Mouse (Mus musculus) testis, postnatal 10 days (tissue): Measurements from ENCODE around the gene C87499.
A peak's percentile ranks its signal among the peaks of the same experiment; 100 is the strongest.

Experiments used
- DNase-seq: peaks from one replicate; pipeline ENCODE4 v3.0.0; 2021; ENCODE audit warnings: low spot score

C87499 gene

DNA sequence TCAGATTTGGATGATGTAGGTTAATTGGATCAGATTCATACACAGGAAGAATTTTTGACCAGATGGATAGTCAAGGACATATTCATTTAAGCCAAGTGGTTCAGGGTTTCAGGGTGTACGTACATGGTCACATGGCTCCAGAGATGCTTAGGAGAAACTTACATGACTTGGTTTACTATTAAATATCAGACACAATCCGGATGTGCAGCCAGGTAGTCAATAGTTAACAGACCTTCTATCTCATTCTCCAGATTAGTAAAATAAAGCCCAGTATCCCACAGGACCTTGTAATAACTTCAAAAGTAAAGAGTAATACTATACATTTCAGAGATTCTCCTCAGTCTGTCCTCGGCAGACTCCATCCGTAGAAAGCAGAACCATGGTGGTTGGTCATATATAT is at the start of gene C87499:
Gene C87499 (minus strand): TSS at position 101 of the 400 bp plus-strand sequence.
- no peak for DNase-seq

DNA sequence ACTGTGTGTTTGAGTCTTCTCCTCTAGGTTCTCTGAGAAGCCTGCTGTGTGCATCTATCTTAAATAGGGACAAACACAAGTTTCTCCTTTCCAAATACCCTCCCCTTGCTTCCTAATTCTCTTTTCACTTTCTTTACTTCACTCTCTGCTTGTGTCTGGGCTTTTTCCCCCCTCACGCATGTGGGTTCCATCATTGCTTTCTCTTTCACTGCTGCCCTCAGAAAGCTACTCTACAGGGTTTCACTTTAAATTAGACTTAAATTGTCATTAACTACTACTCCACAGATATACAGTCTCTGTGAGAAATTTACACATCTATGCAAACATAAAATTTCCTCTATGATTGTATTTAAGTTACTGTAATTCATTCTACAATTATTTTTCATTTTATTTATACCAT is 49.6 kb upstream of the C87499 start, which contains the start of gene Ifna2:
Gene Ifna2 (minus strand): TSS at position 101 of the 400 bp plus-strand sequence.
- no peak for DNase-seq

- DNase-seq: no peak
Measured at GRCm38 (mm10) chr4:88681353-88681752, 47.1 kb upstream of the C87499 start.

DNA sequence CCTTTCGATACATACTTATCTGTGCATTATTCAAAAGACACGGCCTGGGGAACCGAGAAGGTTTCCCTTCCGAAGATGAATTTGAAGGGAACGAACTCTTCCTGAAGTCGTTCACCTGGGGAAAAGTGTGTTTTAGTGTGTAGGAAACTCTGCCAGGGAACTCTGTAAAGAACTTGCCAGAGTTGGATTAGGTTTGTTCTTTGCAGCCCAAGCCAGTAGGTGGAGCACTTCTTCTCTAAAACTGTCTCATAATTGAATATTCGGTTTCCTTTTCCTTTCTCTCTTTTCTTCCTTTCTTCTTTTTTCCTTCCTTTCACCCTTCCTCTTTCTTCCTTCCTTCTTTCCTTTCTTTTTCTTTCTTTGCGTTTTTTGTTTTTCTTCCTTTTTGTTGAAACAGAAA is 46.2 kb upstream of the C87499 start:
- no peak for DNase-seq

DNA sequence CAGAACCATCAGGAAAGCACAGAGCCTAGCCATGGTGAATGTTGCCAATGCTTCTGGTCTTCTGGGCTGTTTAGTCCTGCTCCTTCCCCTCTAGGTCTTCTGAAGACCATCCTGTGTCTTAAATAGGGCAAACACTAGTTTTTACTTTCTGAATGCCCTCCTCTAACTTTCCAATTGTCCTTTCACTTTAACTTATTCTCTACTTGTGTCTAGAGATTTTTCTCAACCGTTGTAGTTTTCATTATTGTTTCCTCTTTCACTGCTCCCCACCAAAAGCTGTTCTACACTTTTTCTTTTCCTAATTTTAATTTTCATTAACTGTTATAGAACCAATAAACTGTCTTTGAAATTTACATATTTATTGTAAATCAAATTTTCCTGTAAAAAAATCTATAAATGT is 42.6 kb upstream of the C87499 start, which contains the start of gene Ifna16:
Gene Ifna16 (minus strand): TSS at position 101 of the 400 bp plus-strand sequence.
- no peak for DNase-seq

DNA sequence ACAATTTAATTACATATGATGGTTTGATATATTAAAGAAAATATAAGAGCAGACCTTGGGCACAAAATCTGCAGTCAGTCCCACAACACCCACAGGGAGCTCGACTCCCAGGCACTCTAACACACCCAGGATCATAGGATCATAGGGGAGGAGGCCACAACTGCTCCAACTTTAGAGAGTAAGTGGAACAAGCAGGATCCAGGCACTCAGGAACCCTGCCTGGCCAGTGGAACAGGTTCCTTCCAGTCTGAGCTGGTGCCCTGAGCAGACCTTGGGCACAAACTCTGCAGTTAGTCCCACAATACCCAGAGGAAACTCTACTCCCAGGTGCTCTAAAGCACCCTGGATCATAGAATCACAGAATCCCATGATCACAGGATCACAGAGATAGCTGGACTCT is 21.2 kb upstream of the C87499 start:
- DNase-seq: no peak

GRCm38 (mm10) chr4:88653644-88654043 is 19.4 kb upstream of the C87499 start:
- no peak for DNase-seq

DNA sequence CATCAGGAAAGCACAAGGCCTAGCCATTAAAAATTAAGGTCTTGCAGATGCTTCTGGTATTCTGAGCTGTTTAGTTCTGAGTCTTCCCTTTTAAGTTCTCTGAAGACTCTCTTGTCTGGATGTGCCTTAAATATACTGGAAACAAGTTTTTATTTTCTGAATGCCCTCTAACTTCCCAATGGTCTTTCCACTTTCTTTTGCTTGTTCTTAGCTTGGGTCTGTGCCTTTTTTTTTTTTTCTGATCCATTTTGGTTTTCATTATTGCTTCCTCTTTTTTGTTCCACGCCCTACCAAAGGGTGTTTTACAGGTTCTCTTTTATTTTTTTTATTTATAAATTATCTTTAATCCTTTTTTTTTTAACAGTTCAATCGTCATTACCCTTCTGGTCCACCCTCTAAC is 10.1 kb upstream of the C87499 start, which contains the start of gene Ifna13:
Gene Ifna13 (minus strand): TSS at position 101 of the 400 bp plus-strand sequence.
- DNase-seq: no peak

- no peak for DNase-seq
Measured at GRCm38 (mm10) chr4:88642526-88642925, 8.3 kb upstream of the C87499 start.

GRCm38 (mm10) chr4:88641077-88641831 is 7.0 kb upstream of the C87499 start:
- DNase-seq: peak; percentile 100

DNA sequence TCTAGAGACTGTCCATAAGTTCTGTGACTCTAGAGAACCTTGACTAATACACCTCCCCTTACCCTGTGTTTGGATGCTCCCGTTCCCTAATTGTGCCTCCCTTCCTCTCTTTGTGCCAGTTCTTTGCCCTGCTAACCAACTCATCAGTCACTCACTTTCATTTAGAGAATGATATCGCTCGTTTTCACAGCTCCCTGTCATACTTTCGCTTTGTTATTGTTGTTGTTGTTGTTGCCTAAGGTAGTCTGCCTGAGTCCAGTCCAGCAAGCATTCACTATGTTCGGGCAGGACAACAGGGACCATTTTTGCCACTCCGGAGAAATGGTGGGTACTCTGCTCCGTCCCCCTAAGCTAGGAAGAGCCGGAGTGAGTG is 6.5 kb upstream of the C87499 start:
- DNase-seq: no peak

DNA sequence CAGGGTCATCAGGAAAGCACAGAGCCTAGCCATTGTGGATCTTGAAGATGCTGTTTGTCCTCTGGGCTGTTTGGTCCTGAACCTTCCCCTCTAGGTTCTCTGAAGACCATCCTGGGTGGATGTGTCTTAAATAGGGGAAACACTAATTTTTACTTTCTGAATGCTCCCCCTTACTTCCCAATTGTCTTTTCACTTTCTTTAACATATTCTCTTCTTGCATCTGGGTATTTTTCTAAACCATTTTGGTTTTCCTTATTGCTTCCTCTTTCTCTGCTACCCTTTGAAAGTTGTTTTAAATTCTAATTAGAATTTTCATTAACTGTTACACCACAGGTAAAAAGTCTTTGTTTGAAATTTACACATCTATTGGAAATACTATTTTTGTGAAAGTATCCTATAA is 30.9 kb downstream of the C87499 start, which contains the start of gene Ifna12:
Gene Ifna12 (minus strand): TSS at position 101 of the 400 bp plus-strand sequence.
- no peak for DNase-seq

GRCm38 (mm10) chr4:88592285-88592684 is 41.9 kb downstream of the C87499 start, which contains the start of gene Ifna9:
TSS of gene Ifna9 (minus strand) at chr4:88592385.
- DNase-seq: no peak
